Mouse (Mus musculus): ENCODE measurements around the gene Pck2. TPM values are rescaled to one million over a fixed set of nuclear protein-coding genes. Genes with fewer than 3 reads are reported as not detected.
A peak's percentile ranks its signal among the peaks of the same experiment; 100 is the strongest.

The Pck2 gene
- polyA plus RNA-seq, 1 experiment: 34.7 TPM

DNA sequence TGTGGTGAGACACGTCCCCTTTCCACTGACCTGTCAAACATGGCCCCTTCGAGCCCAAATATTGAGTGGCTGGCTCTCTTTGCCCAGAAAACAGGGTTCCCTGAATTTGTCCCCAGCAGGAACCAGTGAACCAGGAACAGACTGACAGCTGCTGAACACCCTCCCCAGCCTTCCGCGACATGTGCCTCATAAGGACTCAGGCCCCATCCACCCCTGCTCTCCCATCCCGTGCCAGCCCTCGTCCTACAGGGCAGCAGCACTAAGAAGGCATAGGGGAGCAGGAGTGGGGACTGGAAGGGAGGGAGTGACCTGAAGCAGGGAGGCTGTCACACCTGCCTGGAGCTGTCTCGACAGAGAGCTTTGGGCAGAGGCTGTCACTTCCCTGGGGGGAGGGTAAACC lies 32.3 kb upstream of the Pck2 start:
- Histone ChIP-seq H3K27ac (ENCODE audit: insufficient read depth, low read depth, low read length) (no peak overlapping the region), H3K4me3 (ENCODE audit: insufficient read depth, low read length) (no peak overlapping the region), H3K4me1 (ENCODE audit: control insufficient read depth, insufficient read depth, low read length) (no peaks in the 10 kb centered on the region)
- TF ChIP-seq CTCF (IDR thresholded peaks at IDR 0.05; ENCODE audit: low read depth, low read length) (no peak), POLR2A (IDR thresholded peaks at IDR 0.05; ENCODE audit: borderline replicate concordance, low read depth, low read length) (no peak)

DNA sequence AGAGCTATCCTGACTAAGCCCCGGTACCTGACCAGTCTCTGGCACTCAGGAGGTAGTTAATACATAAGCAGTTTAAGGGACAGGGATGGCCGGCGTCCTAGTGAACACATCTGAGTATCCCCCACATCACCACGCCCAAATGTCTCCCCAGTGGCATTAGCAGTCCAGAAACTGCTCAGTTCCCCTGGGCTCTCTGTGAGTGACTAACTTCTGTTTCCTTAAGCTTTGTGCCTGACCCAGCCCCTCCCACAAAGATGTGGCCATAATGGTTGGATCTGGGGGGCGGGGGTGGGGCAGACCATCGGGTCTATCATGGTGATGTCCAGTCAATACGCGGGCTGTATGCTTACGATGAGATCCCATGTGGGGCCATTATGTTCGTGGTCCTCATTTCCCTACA lies 30.5 kb upstream of the Pck2 start:
- Histone ChIP-seq H3K27ac (ENCODE audit: insufficient read depth, low read depth, low read length) (no peak overlapping the region), H3K4me1 (ENCODE audit: control insufficient read depth, insufficient read depth, low read length) (no peaks in the 10 kb centered on the region), H3K4me3 (ENCODE audit: insufficient read depth, low read length) (no peak overlapping the region)
- TF ChIP-seq POLR2A (IDR thresholded peaks at IDR 0.05; ENCODE audit: borderline replicate concordance, low read depth, low read length): no peak
- no peak for TF ChIP-seq CTCF (IDR thresholded peaks at IDR 0.05; ENCODE audit: low read depth, low read length)

DNA sequence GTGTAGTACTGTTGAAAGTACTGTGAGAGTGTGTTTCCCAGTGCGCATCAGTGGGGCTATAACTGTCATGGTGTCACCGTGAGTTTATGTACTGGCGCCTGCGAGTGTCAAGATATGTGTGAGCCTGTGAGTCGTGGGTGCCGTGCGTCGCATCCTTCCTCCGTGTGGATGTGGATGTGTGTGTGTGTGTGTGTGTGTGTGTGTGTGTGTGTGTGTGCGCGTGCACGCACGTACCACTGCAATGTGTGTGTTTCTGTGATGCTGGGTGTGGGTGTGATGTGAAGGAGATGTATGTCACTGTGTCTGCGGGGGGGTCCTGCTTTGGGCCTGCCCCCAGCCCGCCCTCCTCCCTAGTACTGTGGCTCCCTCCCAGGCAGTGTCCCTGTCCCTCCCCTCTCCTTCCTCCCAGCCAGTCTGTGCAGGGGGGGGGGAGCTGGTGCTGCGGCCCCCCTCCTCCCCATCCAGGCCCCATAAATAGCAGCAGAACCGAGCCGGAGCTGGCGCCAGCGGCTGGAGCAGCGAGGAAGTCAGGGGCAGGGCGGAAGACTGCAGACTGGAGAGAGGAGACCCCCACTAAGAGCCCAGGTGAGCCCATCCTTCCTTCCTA lies 29.8 kb upstream of the Pck2 start, which contains the start of gene Cpne6:
Cpne6 (plus strand) TSS at position 321 of the 607 bp plus-strand sequence.
- Histone ChIP-seq H3K4me1 (ENCODE audit: control insufficient read depth, insufficient read depth, low read length) (no peaks in the 10 kb centered on the region), H3K4me3 (ENCODE audit: insufficient read depth, low read length) (no peak within 1 kb of the TSS), H3K27ac (ENCODE audit: insufficient read depth, low read depth, low read length) (no peak within 1 kb of the TSS)
- TF ChIP-seq POLR2A (IDR thresholded peaks at IDR 0.05; ENCODE audit: borderline replicate concordance, low read depth, low read length) (no peak), CTCF (IDR thresholded peaks at IDR 0.05; ENCODE audit: low read depth, low read length) (no peak)

DNA sequence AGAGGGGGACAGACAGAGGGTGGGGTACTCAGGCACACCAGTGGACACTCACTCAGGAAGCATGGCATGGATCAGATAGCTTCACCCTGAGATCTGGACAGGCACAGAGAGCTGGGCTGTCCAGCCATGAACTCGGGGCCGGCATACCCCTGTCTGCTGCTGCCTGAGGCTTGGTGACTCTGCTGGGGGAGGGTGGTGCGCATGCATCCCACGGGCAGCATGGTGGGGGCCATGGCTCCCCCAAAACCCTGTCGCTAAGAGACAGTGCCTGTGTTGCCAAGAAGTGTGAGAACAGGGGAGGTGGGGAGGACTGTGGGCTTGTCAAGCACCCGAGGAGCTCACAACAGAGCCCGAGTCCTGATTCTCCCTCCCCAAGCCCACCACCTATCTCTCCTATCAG lies 29.0 kb upstream of the Pck2 start:
- Histone ChIP-seq H3K27ac (ENCODE audit: insufficient read depth, low read depth, low read length) (no peak overlapping the region), H3K4me3 (ENCODE audit: insufficient read depth, low read length) (no peak overlapping the region), H3K4me1 (ENCODE audit: control insufficient read depth, insufficient read depth, low read length) (no peaks in the 10 kb centered on the region)
- TF ChIP-seq POLR2A (IDR thresholded peaks at IDR 0.05; ENCODE audit: borderline replicate concordance, low read depth, low read length) (no peak), CTCF (IDR thresholded peaks at IDR 0.05; ENCODE audit: low read depth, low read length) (no peak)

DNA sequence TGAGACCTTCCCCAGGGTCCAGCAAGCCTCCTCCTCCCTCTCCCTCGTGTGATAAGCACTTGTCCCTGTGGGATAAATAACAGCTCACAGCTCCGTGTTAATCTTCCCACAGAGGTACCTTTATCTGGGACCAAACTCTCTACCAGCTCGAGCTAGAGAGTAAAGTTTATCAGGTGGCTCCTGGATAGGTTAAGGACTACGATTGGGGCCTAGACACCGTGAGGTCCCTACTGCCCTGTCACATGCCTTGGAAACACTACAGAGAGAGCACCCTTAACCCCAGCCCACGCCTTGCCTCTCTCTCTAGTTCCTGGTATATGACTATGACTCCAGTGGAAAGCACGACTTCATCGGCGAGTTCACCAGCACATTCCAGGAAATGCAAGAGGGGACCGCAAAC lies 26.1 kb upstream of the Pck2 start:
- TF ChIP-seq CTCF (IDR thresholded peaks at IDR 0.05; ENCODE audit: low read depth, low read length): no peak
- no peak for TF ChIP-seq POLR2A (IDR thresholded peaks at IDR 0.05; ENCODE audit: borderline replicate concordance, low read depth, low read length)
- no peak overlapping the region for H3K4me3 ChIP-seq (ENCODE audit: insufficient read depth, low read length)
- H3K4me1 ChIP-seq (ENCODE audit: control insufficient read depth, insufficient read depth, low read length): no peaks in the 10 kb centered on the region
- H3K27ac ChIP-seq (ENCODE audit: insufficient read depth, low read depth, low read length): no peak overlapping the region

DNA sequence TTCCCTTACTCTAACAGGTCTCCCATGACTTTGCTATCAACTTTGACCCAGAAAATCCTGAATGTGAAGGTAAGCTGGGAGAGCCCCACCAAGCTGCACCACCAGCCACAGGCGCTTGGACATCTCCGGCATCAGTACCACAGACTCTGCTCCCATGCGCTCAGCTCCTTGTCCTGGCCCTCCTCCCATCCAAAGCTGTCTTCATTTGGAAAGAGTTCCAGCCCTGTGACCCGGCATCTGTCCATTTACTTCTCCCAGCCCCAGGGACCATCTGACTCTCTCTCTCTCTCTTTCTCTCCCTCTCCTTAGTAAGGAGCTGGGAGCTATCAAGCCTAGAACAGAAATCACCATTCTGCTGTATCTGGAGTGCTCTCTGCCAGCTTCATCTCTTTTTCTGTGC lies 24.2 kb upstream of the Pck2 start:
- Histone ChIP-seq H3K27ac (ENCODE audit: insufficient read depth, low read depth, low read length) (no peak overlapping the region), H3K4me3 (ENCODE audit: insufficient read depth, low read length) (no peak overlapping the region), H3K4me1 (ENCODE audit: control insufficient read depth, insufficient read depth, low read length) (no peaks in the 10 kb centered on the region)
- no peak for TF ChIP-seq CTCF (IDR thresholded peaks at IDR 0.05; ENCODE audit: low read depth, low read length)
- no peak for TF ChIP-seq POLR2A (IDR thresholded peaks at IDR 0.05; ENCODE audit: borderline replicate concordance, low read depth, low read length)

DNA sequence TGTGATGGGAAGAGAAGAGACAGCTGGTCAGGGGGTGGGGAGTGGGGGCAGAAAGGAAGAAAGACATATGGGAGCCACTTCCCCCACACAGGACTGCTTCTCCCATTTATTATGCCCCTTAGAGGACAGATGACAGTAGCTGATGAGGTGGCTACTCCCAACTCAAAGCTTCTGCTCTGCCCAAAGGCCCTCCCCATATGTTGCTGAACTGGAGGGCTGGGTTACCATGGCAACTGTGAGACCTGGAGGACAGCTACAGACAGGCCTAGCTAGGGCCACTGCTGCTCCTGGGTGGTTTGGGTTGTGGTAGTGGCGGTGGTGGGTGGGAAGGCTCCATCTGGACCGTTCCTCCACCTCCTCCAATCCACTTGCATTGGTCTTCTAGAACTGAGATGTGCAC lies 21.2 kb upstream of the Pck2 start:
- Histone ChIP-seq H3K4me3 (ENCODE audit: insufficient read depth, low read length) (no peak overlapping the region), H3K4me1 (ENCODE audit: control insufficient read depth, insufficient read depth, low read length) (no peaks in the 10 kb centered on the region), H3K27ac (ENCODE audit: insufficient read depth, low read depth, low read length) (no peak overlapping the region)
- TF ChIP-seq POLR2A (IDR thresholded peaks at IDR 0.05; ENCODE audit: borderline replicate concordance, low read depth, low read length): no peak
- TF ChIP-seq CTCF (IDR thresholded peaks at IDR 0.05; ENCODE audit: low read depth, low read length): no peak

DNA sequence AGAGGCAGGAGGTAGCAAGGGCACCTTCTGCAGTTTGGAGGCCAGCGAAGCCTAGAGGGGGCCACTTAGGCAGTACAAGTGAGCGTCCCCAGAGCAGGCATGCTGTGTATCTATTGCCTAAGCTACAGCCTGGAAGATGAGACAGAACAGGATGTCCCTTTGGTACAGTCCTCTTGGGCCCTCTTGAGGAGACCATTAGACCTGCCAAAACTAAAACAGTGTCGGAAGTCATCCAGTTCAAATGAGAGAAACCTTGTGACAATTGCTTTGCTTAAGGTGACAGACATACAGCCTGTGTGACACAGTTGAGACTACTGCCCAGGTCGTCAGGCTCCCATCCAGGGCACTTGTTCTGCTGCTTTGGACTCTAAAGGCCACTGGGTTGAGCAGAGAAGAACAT lies 20.5 kb upstream of the Pck2 start:
- Histone ChIP-seq H3K4me1 (ENCODE audit: control insufficient read depth, insufficient read depth, low read length) (no peaks in the 10 kb centered on the region), H3K4me3 (ENCODE audit: insufficient read depth, low read length) (no peak overlapping the region), H3K27ac (ENCODE audit: insufficient read depth, low read depth, low read length) (no peak overlapping the region)
- no peak for TF ChIP-seq CTCF (IDR thresholded peaks at IDR 0.05; ENCODE audit: low read depth, low read length)
- TF ChIP-seq POLR2A (IDR thresholded peaks at IDR 0.05; ENCODE audit: borderline replicate concordance, low read depth, low read length): no peak

DNA sequence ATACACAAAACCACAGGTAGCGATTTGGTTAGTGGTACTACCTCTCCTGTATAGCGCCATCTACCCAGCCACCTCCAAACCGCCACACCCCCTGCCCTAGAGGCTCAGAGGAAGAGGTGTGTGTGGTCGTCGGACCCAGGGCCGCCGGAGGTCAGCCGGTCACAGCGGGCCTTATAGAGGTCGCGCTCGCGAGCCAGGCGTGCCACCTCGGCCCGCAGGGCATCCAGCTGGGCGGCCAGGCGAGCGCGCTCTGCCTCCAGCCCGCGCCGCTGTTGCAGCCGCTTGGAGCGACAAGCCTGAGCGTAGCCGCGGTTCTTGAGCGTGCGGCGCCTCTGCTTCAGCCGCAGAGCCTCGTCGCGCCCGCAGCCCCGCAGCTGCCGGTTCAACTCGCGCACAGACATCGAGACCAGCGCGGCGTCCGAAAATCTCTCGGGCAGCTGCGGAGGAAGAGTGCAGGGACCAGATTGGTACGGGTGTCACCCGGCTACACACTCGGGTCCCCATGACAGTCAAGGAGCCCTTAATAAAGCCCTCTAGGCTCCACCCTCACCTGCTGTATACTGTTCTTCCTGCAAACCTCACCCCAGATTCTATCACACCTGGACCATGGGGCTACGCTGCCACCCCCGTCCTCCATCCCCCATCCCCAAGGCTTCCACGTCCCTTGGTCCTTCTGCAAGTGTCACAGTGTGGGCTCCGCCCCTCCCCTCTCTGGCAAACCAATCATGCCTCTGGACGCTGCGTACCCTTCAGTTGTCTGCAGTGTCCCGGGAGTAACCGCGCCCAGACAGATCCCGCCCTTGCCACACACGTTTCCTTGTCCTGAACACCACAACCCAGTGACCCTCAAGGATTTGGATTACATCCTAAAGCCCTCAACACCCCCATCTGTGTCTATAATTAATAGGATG lies 19.4 kb upstream of the Pck2 start:
- H3K27ac ChIP-seq (ENCODE audit: insufficient read depth, low read depth, low read length): no peak overlapping the region
- H3K4me1 ChIP-seq (ENCODE audit: control insufficient read depth, insufficient read depth, low read length): no peaks in the 10 kb centered on the region
- no peak for TF ChIP-seq CTCF (IDR thresholded peaks at IDR 0.05; ENCODE audit: low read depth, low read length)
- TF ChIP-seq POLR2A (IDR thresholded peaks at IDR 0.05; ENCODE audit: borderline replicate concordance, low read depth, low read length): no peak
- H3K4me3 ChIP-seq (ENCODE audit: insufficient read depth, low read length): peak overlapping the region; percentile 26

DNA sequence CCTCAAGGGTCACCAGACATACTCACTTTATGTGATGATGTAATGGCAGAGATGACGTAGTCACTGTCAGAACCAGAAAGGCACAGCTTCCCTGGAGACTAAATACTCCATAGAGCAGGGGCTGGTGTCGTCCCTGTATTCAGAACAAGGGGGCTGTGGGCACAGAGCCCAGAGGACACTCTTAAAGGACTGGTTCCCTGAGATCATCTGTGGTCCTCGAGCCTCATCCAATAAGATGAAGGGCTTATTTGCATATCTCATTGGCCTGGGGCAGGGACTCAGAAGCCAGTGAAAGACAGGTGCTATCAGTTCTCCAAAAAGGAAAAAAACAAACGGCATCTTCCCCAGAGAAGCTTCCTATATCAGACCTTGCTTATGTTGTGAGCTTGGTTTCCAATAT lies 16.0 kb upstream of the Pck2 start:
- no peaks in the 10 kb centered on the region for H3K4me1 ChIP-seq (ENCODE audit: control insufficient read depth, insufficient read depth, low read length)
- no peak for TF ChIP-seq POLR2A (IDR thresholded peaks at IDR 0.05; ENCODE audit: borderline replicate concordance, low read depth, low read length)
- no peak for TF ChIP-seq CTCF (IDR thresholded peaks at IDR 0.05; ENCODE audit: low read depth, low read length)
- H3K4me3 ChIP-seq (ENCODE audit: insufficient read depth, low read length): no peak overlapping the region
- H3K27ac ChIP-seq (ENCODE audit: insufficient read depth, low read depth, low read length): no peak overlapping the region

All from bone marrow macrophage, adult 2 months (primary cell).